Mouse (Mus musculus): ENCODE measurements around the gene Ky. TPM values are rescaled to one million over a fixed set of nuclear protein-coding genes. Genes with fewer than 3 reads are reported as not detected.

The Ky gene
- not detected in 2 replicates for total RNA-seq (2017)

DNA sequence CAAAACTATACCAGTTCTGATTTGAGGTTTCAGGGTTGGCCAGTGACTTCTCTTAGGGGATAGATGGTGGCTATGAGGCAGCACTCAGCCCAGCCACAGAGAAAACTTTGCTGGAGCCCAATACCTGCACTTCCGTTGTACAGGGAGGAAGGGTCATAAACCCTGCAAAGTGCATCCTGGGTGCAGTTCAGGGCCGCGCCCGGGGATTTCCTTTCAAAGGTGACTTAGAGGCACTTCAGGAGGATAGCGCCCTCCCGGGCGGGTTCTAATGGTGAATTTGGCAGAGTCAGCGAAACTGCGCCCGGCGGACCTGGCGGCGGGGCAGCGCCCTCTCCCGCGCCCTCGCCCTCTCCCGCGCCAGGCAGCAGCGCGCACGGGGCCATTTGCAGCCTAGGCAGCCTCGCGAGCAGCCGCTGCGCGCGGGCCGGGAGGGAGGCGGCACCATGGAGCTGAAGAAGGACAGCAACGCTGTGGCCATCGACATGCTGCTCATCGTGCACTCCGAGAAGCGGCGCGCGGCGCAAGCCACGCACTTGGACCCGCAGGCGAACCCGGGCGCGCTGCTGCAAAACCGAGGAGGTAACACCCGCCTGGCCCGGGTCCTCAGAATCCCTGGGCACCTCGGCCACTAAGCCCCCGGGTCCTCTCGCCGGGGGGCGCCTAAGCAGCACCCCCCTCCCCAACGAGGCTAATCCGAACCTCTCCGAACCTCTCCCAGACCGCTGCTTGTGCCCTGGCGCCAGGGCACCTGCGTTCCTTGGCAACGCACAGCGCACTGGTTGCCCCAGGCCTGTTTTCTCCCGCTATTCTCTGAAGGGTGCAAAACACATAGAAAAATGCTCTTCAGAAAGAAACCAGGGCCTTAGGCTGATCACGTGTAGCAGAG is at the start of gene Ky:
Ky (plus strand) TSS at position 51 of the 886 bp plus-strand sequence.
- no peak for ATAC-seq (replicated peaks; ENCODE audit: low read depth, poor library complexity, severe bottlenecking)

DNA sequence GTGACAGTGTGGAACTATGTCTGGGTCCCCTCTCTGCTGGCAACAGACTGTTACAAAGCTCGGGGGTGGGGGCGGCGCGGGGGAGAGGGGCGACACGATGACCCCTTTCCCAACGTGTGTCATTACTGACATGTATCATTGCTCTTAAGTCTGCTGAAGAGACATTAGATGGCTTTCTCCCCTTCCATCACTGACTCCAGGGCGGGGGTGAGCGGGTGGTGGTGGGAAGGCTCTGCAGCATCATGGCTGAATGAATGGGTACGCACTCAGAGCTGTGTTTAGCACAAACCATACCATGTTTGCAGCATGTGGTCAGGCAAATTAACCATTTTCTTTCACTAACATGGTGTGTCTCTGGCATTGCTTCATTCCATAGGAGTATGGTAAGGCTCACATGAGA is 43.3 kb upstream of the Ky start:
- no peak for ATAC-seq (replicated peaks; ENCODE audit: low read depth, poor library complexity, severe bottlenecking)

DNA sequence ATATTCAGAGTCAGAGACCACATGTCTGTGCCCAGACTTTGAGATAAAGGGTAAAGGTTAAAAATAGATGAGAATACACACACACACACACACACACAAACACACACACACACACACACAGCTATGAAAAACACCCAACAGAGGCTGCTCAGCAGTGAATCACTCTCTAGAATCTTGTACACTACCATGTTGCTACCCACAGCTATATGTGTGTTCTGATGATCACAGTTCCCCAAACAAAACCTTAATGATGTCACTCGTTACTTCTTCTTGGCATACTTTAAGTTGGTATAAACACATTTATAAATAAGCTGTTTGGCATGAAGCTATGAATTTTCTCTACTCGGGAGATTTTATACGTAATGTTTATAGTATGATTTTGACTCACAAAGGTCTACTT is 40.5 kb upstream of the Ky start:
- ATAC-seq (replicated peaks; ENCODE audit: low read depth, poor library complexity, severe bottlenecking): no peak

DNA sequence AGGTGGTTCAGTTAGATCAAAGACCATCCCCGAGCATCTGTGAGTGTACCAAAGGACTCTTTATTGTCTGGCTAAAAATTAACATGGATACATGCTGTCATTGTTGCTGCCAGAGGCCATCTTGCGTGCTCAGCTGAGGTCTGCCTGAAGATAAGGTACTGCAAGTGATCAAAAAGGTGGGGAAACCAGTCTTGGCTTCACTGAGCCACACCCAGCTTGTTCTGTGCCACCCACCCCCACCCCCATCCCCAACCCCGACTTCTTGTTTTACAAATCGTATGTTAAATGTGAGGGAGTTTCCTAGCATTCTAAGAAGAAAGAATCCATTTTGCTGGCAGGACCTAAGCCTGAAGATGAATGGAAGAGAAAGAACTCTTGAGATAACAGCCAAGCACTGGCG is 39.8 kb upstream of the Ky start:
- no peak for ATAC-seq (replicated peaks; ENCODE audit: low read depth, poor library complexity, severe bottlenecking)

DNA sequence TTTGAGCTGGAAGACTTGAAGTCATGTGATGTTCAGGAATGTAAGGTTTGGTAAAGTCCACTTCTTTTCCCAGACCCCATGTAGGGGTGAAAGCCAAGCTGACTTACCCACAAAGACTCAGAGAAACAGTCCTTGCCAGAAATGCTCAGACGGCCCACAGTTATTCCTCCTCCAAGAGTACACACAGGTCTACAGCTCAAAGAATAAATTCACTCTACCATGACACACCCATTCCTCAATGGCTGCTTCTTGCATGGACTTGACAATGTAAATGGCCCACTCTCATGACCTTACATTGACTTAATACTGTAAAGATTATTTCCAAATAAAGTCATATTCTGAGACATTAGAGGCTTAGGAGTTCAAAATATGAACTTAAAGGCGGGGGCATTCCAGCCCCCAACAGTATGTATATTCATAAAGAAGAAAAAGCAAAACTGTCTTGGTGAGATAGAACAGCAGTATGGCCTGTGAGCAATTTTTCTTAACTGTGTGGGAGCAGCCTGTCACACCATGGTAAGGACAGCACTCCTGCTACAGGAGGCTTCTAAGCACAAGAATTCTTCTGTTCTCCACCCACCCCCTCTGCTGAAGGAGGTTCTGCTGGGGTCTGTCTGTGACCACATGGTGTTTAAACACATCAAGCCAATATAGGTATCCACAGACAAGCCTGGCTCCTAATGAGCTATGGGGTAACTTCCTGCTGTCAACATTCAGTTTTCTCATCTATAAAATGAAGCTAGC is 35.3 kb upstream of the Ky start:
- ATAC-seq (replicated peaks; ENCODE audit: low read depth, poor library complexity, severe bottlenecking): no peak

DNA sequence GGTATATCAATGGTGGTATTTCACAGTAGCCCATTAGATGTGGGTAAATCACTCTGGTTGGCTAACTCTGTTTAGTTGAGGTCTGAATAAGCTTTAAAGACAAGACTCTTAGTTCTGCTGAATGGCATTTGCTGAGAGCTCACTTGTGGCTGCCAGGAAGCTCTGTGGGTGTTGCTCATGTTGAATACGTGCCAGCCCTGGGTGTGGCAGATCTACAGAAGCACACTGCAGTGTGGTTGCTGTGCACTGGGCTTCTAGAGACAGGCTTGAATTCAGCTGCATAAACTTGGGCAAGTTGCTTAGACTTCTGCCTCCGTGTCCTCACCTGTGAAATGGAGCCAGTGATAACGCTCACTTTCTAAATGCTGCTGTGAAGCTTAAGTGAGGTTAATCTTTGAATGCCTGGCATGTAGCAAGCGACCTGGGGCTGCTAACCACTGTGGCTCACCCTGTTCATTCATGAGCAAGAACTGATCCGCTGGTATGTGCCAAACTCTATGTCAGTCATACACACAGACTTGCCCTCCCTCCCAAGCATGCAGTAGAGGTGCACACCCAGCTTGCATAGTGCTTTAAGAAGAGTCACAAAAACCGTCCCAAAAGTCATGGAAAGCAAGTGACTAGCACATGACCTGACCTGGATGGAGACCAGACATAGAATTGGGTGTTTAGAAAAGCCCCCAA is 27.6 kb upstream of the Ky start:
- ATAC-seq (replicated peaks; ENCODE audit: low read depth, poor library complexity, severe bottlenecking): no peak

DNA sequence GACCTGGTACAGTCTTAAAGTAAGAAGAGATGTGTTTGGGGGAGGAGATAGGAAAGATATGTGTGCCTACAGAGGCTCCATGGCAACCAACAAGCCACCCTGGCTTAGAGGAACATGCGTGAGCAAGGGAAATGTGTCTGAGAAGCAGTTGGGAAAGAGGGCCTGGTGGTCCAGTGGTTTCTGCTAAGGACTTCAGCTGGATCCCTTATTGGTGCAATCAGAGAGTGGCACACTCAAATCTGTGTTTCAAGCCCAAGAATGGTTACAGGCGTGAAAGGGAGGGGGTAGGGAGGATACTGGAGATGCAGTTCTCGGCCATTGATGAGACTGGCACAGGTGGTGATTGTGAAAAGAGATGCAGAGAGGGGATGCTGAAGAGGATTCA is 27.1 kb upstream of the Ky start:
- no peak for ATAC-seq (replicated peaks; ENCODE audit: low read depth, poor library complexity, severe bottlenecking)

DNA sequence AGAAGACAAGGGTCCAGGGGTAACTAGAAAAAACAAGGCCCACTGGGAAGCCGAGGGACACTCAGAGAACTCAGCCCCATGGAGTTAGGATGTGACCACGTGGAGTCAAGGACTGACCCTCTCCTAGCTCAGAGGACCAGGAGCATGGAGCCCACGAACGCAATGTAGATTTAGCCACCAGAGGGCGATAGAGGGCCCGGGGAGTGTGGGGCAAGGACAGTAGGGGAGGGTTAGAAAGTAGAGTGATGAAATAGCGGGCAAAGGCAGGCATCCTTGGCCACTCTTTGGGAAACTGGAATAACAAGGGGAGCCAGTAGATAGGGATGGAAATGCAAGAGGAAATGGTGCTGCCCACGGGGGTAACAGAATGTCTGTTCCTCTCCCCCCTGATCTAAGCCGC is 26.5 kb upstream of the Ky start:
- peak; percentile 69 for ATAC-seq (replicated peaks; ENCODE audit: low read depth, poor library complexity, severe bottlenecking)

DNA sequence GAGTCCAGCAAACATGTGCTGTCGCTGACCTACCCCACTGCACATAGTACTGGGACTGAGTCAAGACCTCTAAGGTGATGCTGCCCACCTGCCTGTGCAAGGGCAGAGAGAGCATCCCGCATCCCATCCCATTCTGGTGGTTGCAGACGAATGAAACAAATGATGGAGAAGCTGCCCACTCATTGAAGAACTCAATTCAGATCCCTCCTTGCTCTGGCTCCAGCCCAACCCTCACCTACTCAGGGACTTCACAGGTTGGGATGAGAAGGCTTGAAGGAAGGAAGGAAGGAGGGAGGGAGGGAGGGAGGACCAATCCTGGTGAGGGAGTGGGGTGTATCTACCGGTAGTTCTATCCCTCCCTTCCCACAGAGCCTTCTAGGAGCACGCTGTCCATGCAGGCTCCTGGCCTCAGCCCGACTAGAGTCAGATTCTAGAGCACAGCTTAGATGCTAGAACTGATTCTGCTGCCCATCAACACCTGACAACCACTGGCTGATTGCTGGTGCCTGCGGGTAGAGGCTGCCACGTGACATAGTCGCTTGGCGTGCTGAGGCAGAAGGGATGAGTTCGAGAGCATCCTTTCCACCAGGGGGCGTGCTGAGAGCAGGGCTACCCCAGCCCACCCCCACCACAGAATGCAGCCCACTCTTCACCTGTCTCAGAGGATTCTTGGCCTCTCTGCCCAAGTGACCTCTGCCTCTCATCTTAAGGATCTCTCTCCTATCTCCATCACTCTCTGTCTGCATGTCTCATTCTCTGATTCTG is 13.3 kb upstream of the Ky start:
- ATAC-seq (replicated peaks; ENCODE audit: low read depth, poor library complexity, severe bottlenecking): no peak

DNA sequence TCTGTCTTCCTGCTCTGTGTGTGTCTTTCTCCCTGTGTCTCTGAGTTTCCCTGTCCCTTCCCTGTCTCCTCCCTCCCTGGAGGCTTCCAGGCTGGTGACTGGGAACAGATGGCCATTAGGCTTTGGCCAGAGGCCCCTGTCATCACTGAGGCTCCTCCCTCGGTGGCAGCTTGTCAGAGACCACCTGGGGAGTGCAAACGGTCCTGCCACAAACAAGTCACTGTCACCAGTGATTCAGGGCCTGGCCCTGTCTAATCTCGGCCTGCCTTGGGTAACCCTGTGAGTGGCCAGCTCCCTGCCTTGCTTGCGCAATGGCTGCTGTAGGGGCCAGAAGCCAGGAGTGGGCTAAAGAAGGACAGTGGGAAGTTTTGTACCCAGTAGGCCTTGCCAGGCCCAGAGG is 12.5 kb upstream of the Ky start:
- ATAC-seq (replicated peaks; ENCODE audit: low read depth, poor library complexity, severe bottlenecking): no peak

DNA sequence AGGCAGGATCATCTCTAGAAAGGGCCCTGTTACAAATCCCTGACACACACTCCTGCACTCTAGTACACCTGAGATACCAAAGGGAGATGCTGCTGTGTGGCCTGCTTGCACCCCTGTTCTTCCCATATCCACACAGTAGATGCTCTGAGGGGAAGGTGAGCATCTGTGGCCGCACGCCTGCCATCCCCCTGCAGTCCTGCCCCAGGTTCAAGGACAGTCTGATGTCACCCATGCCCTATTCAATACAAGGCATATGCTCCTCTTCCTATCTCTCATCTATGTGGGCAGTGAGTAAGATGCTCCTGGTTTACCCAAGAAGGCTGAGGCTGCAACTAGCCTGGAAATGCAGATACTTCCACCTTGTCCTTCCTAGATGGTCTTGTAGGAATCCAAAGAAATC is 11.6 kb upstream of the Ky start:
- ATAC-seq (replicated peaks; ENCODE audit: low read depth, poor library complexity, severe bottlenecking): no peak

DNA sequence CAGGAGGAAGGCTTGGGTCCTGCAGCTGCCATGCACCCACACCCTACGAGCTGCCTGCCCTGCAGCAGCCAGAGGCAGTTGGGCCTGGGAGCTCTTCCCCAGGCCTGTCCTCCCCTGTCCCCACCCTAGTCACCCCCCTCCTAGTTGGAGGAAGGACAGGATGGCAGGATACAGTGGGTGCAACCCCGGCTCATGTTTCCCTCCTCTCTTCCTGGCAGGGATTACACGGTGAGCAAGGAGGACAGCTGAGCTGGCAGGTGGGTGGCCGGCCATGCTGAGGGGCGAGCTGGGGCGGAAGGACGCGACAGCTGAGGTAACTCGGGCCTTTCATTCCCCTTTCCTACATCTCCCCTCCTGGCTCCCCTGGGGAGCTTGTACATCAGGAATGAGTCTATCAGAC is 11.1 kb upstream of the Ky start:
- no peak for ATAC-seq (replicated peaks; ENCODE audit: low read depth, poor library complexity, severe bottlenecking)

DNA sequence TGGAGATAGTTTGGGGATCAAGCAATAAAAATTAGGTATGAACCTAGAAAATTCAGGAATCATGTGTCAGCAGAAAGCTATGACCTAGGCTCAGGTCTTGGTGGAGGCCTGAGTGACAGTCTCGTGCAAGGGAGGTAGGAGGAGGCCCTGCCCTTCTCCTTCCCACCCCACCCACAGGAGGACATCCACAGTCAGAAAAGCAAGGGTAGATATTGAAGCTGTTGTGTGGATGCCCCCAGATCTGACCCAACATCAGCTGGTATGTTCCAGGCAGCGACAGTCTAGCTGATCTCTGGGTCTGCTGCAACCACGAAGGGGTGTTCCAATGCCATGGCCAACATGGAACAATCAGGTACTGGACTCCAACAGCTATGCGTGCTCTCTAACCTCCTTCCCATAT is 10.3 kb upstream of the Ky start:
- no peak for ATAC-seq (replicated peaks; ENCODE audit: low read depth, poor library complexity, severe bottlenecking)

DNA sequence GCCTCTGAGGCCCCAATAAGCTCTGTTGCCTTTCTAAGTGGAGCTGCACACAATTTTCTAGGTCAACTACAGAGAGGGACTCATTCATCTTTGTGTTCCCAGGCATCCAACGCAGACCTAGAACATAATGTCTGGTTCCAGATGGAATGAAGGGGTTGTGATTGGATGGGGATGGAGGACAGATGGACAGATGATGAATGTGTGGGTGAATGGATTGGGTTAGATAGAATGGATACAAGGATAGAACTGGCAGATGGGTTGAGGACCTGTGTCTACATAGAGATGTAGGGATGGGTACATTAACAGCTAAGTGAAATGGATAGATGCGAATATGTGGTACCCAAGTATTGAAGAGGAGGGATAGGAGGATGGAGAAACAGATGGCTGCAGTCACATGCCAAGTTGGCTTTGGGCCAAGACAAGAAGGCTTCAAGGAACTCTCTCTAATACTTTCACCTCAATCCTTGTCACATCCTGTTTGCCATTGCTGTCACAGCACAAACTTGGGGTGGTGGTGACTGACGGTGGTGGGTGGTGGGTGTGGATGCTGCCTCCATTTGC is 9.0 kb upstream of the Ky start:
- no peak for ATAC-seq (replicated peaks; ENCODE audit: low read depth, poor library complexity, severe bottlenecking)

DNA sequence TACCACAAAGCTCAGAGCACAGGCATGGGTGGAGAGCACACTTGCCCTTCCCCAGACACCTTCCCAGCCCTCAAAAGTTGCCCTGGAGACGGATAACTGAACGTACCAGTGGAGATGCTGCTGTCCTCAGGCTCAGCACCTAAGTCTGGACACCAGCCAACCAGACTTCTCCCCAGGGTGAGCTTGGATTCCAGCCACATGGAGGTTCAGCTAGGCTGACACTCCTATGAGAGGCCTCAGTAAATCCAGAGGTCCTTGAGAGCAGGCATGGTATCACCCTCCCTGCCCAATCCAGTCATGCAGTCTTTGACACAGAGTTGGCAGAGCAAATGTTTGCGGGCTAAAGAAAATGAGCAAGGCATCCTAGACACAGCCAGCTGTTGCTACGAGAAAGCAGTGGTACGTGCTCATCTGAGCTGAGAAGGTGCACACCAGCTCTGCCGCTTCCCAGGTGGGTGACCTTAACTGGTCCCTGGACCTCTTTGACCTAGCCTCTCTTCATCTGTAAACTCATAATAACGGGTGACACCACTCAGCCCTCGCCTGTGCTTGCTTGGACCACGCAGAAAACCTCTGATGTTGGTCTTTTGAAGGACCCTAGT is 8.4 kb upstream of the Ky start:
- no peak for ATAC-seq (replicated peaks; ENCODE audit: low read depth, poor library complexity, severe bottlenecking)

DNA sequence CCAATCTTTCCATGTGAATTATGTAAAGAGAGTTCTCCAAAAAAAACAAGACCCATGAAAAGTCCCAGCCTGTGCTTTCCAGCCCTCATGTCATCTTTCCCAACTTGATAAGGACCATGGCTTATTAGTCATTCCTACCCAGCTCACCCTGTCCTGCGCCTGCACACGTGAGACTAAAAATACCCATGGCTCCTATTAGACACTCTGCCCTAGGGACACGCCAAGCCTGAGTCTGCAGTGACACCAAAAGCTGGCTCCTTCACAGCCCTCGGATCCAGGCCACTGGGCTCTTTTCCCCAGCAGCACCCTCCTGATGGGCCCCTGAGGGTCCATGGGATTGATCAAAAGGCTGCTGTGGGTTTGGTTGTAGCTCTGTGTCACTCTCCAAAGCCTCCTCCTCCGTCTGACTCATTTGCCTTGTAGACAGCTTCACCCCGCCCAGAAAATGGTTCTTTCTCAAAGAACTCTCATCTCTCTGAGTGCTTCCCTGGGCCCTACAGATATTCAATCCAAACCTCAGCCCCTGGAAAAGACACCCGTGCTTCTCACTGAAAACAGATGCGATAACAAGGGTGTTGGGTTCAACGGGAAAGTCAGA is 7.6 kb upstream of the Ky start:
- no peak for ATAC-seq (replicated peaks; ENCODE audit: low read depth, poor library complexity, severe bottlenecking)

DNA sequence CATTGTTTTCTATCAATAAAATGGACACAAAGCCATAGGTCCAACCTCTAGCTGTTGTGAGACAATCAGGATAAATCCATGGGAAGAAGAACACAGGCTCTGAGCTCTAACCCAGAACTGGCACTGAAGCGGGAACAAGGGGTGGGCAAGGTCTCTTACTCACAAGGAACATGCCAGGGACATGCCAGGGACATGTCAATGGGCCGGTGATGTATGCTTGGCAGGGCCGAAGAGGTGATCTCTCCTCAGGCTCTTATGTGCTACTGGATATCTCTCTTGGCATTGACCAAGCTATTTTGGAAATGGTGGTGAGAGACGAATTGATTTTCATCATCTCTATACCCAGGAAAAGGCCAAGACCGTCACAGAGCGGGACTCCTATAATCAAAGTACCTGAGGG is 6.8 kb upstream of the Ky start:
- no peak for ATAC-seq (replicated peaks; ENCODE audit: low read depth, poor library complexity, severe bottlenecking)

DNA sequence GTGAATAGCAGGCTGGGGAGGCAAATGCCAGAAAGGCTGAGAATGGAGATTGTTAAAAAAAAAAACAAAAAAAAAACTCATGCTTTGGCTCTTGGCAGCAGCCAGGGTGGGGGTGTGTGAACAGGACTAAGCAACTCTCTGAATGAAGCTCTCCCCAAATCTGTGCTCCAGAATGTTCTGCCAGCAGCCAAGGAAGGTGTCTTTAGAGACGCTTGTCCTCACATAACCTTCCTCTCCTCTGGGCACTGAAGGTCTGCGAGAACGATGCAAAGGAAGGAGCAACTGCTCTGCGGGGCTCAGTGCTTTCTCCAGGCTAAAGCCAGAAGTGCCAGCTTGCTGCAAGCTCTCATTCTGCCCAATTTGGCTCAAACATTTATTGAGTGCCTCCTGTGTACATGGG is 6.3 kb upstream of the Ky start:
- ATAC-seq (replicated peaks; ENCODE audit: low read depth, poor library complexity, severe bottlenecking): no peak

DNA sequence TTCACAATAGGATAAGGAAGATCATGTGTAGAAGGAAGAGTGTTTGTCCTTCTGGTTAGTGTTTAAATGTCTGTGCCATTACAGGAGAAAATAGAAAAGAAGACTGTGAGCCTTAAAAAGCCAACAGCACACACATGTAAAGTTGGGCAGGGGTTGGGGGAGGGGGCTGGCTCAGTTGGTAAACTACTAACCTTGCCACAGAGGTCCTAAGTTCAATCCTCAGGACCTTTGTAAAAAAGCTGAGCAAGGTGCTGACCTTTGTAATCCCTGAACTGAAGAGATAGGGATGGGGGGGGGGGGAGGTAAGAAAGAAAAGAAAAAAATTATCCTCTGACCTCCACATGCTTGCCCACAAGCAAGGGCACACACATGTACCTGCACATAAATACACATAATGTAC is 5.8 kb upstream of the Ky start:
- ATAC-seq (replicated peaks; ENCODE audit: low read depth, poor library complexity, severe bottlenecking): no peak

Data from common myeloid progenitor, adult 5-6 weeks (primary cell).